Mouse (Mus musculus): Measurements from ENCODE around the gene Akap7. TPM values are rescaled to one million over a fixed set of nuclear protein-coding genes. Genes with fewer than 3 reads are reported as not detected.

Gene Akap7
- polyA plus RNA-seq, 1 experiment = not detected

DNA sequence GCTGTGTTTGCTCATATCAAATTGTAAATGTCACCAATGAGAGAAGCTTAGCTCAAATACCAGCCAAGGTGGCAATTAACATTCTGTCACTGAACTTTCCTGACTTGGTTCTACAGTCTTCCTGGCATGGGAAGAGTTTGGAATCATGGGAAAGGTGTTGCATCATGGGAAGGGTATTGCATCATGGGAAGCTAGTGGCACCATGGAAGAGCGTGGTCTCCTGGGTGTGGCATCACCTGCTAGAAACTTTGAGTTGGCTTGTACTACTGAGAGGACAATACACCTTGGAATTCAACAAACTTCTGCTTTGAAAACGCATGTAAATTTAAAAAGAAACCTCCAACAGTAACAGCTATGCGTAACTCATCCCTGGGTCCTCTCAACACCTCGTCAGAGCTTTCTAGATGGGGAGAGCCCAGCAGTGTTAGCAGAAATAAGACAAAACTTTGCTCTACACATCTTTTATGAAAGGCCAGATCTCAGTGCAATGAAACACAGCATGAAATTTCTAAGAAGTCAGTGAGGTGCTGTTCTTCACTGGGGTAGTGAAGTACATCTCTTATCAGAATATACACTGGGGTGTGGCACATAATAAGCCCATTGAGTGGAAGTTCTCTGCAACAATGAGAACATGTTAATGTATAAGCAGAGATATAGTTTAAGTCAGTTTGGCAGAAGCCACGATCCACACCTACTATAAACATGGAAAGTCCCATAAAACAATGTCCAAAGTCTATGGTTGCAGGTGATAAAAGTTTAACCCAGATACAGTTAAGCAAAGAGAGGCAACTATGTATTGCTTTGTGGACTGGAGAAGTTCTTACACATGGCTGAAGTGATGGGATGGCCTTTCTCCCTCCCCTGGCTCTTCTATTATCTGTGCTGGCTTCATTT, 115.2 kb downstream of the Akap7 start:
- no peak for TF ChIP-seq GATA1 (IDR thresholded peaks at IDR 0.05; ENCODE audit: low read length)

DNA sequence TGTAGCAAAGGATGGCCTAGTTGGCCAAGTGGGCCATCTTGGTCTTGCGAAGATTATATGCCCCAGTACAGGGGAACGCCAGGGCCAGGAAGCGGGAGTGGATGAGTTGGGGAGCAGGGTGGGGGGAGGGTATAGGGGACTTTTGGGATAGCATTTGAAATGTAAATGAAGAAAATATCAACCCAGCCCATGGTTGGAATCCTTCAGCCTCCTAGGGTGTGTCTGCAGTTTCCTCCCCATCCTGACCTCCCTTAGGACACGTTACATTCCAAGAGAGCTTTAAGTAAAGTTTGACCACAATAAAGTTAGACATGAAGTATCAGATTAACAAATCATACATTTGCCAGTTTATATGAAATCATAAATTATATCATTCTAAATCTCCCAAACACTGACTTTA, 116.5 kb downstream of the Akap7 start:
- no peak for TF ChIP-seq GATA1 (IDR thresholded peaks at IDR 0.05; ENCODE audit: low read length)

DNA sequence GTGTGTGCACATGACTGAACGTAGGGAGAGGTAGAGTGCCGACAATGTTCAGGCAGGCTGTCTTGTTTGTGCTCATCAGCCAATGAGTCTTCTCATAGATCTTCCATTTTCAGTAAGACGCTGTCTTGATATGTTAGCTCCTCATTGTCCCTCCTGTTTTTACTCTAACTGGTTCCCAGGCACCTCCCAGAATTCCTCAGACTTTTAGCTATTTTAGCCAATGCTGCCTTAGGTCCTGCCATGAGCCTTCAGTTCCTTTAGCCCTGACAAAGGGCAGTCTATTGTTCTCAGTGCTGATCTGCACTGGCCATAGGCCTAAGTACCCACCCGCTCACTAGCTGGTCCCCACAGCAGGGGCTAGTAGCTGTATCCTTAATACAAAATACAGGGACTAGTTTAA, 122.0 kb downstream of the Akap7 start:
- TF ChIP-seq GATA1 (IDR thresholded peaks at IDR 0.05; ENCODE audit: low read length) = no peak

DNA sequence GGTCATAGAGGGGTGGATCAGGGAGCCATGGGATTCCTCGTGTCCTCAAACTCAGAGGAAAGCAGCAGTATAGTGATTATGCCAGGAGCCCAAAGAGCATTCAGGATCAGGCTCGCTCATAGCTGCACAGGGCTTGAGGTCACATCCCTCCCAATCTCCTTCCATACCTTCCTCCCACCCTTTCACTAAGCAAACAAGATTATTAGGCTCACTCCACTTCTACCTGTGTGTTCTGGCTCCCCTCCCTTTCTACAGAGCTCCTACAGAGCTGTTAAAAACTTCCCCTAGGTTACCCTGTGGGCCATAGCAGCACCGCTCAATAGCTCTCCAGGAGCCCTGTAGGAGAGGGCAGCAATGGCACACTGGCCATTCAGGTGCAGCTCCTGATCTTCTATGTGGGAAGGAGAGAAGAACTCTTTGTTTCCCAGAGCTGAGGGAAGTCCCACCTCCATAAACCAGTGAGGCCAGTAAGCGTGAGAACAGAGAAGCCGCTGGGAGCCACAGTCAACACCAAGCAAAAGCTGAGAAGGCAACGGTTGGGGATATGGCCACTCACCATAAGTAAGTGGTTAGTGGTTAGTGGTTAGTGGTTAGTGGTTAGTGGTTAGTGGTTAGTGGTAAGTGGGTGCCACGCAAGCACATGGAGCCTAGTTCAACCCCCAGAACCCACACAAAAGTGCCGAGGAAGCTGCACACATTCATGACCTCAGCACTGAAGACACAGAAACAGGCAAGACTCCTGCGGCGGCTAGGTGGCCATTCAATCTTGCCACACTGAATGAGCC, 122.7 kb downstream of the Akap7 start:
- TF ChIP-seq GATA1 (IDR thresholded peaks at IDR 0.05; ENCODE audit: low read length) = no peak

DNA sequence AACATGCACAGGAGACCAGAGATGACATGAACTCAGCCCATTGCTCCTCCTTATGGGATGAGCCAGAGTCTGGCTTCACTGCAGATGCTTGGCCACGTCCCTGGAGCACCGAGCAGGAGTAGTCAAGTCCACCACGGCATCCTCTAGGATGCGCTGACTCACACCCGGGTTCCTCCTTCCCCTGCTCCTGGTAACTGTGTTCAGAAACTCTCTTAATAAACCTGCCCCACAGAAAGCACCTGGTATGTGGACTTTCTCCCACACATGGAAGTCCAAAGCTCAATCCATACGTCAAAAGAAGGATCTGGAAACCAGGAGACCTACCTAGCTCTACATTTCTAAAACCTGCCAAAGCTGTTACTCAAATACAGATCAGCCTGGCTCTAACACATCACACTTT, 124.4 kb downstream of the Akap7 start:
- TF ChIP-seq GATA1 (IDR thresholded peaks at IDR 0.05; ENCODE audit: low read length) = no peak

DNA sequence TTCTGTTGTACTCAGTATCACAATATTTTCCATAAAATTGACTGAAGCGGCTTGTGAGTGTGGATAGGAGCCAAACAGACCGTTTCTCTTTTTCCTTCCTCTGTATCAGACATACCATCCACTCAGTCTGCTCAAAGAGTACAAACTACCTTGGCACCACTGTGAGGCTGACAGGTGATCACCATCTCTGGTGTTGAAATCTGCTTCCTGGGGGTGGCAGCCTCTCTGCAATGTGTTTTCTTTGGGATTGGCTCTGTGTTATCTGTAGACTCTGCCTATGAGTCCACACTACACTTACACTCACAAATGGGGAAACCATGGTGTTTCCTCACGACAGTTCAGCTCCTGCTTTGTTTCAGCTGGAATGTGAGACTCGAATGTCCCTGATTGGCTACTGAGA, 128.6 kb downstream of the Akap7 start:
- TF ChIP-seq GATA1 (IDR thresholded peaks at IDR 0.05; ENCODE audit: low read length) = no peak

DNA sequence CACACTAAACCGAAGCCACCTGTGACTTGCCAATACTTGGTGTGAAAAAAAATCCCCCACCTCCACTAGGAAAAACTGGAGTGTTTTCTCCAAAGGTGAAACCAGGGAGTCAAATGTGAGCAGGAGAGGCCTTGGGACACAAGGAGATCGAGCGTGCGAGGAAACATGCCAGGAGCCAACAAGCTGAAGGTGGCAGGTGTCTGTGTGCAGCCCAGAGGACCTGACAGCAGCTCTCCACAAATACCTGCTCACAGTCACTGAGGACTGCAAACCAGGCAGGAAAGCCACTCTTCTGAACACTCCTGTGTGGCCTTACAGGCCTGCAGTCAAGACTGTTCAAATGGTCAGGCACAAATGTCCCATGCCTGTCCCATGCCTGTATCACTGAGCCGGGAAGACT, 130.4 kb downstream of the Akap7 start:
- TF ChIP-seq GATA1 (IDR thresholded peaks at IDR 0.05; ENCODE audit: low read length) = no peak

DNA sequence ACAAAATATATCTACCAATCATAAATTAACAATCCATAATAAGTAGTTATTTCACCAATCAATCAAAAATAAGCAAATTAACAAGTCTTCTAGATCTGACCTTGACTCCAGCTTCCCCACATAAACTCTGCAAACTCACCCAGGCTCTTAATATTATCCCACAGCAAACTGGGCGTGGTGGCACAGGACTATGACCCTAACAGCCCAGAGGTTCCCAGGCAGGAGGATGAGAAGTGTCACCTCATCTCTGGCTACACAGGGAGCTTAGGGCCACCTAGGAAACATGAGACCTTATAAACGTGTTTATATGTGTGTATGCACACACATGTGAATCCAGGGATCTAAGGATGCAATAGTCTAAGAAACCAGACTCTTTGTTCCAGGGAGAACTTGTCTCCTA, 132.8 kb downstream of the Akap7 start:
- no peak for TF ChIP-seq GATA1 (IDR thresholded peaks at IDR 0.05; ENCODE audit: low read length)

DNA sequence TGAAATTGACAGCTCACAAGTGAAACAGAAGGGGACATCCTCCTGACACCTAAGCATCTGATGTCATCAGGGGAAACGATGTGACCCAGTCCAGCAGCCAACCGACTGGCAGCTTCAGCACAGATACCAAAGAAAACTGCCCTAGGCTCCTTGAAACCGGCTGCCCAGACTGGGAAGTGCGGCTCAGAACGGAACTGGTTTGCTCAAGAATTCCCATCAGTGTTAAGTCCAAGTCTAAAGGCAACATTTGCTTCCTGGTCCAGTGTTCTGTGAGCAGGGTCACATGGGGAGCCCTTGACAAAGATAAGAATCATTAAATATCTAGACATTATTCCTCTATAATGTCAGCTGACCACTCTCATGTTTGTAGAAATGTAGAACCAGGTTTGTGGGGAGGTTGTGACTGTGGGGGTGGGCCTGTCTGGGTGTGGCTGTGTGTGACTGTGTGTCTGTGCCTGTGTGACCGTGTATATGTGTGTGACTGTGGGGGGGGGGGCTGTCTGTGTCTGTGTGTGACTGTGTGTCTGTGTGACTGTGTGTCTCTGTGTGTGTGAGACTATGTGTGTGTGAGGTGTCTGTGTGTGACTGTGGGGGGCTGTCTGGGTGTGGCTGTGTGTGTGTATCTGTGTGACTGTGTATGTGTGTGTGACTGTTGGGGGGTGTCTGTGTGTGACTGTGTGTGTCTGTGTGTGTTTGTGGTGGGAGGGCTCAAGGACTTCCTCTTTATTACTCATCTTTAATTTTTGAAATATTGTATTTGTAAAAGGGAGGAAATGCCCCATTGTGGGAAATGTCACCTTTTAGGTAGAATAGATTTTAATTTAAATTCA, 140.1 kb downstream of the Akap7 start:
- no peak for TF ChIP-seq GATA1 (IDR thresholded peaks at IDR 0.05; ENCODE audit: low read length)

DNA sequence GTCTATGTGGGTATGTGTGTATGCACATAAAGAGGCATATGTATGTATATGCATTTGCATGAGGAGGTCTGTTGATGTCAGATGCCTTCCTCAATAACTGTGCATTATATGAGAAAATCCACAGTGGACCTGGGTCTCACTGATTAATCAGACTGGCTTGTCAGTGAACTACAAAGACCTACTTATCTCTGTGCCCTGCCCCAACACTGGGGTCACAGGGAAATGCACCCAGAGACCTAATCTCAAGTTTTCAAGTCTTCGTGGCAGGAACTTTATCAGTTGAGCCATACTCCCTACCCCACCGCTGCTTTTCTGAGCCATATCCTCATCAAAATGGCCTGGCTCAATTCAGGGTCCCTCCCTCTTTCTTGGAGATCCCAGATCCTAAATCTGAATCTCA, 146.0 kb downstream of the Akap7 start:
- TF ChIP-seq GATA1 (IDR thresholded peaks at IDR 0.05; ENCODE audit: low read length) = peak; percentile 89

DNA sequence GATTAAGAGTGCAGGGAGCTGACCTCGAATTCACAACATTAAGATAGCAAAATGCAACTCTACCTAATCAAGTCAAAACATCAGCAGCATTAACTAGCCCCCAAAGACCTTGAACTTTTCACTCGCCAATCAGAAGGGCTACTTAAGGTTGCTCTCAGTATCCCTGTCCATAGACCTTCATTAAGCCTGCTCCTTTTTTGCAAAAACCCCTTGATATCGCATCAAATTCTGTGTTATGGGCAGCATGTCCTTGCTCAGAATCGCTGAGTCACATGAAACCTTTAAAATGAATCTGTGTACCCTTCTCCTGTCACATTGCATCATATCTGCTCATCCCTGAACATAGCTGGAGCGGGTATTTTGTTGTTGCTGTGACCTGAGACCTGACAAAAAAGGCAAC, 149.0 kb downstream of the Akap7 start:
- TF ChIP-seq GATA1 (IDR thresholded peaks at IDR 0.05; ENCODE audit: low read length) = no peak

DNA sequence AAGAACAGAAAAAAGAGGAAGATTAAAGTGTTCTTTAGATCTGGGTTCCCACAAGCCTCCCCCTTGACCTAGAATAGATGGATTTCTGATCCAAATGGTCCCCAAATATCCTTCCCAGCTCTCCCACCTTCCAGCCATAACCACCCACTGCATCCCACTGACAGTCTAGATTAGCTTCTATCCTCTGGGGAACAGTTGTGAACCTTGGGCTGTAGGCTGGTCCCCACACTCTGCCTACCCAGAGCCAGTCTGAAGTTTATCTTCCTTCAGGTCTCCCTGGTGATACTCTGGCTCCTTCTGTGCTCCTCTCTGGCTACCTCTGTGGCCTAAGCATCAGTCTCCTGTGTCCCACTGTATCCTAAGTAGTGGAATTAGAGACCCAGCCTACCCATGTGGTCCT, 150.3 kb downstream of the Akap7 start:
- TF ChIP-seq GATA1 (IDR thresholded peaks at IDR 0.05; ENCODE audit: low read length) = no peak

DNA sequence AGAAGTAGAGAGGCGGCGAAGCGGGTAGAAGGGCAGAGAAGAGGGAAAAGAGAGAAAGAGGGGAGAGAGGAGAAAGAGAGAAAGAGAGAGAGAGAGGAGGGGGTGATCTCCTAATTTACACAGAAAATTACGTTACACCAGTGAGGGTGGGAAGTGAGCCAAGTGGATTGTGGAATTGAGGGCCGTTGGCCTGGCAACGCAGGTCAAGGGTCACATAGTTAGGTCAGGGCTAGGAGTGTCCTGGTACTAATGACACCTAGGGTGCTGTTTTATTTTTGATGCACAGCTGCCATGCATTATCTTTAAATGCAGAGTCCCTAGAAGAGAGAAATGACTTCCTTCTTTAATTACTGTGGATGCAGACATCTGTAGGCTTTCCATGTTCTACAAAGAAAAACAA, 153.4 kb downstream of the Akap7 start:
- no peak for TF ChIP-seq GATA1 (IDR thresholded peaks at IDR 0.05; ENCODE audit: low read length)

DNA sequence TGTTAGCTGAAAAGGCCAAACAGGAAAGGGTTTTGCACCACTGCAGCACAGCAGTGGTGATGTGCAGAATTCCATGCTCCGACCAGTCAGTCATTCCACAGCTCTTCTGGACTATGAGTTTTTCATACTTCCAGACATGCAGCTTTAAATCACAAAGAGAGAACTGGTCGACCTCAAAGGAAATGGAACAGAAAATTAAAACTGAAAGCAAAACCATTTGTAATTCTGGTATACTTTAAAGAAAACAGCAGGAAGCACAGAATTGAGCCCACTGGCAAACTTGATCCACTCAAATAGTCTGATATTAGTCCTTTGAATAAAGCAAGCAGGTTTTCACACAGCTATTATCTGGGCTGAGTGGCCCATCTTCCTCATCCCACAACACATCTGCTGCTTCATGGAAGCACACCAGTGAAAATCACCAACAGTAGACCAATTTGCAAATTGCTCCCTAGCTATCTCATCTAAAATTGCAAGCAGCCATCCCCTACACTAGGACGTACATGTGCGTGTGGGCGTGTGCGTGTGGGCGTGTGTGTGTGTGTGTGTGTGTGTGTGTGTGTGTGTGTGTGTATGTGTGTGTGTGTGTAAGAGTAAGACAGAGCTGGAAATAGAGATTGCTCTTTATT, 156.4 kb downstream of the Akap7 start:
- TF ChIP-seq GATA1 (IDR thresholded peaks at IDR 0.05; ENCODE audit: low read length) = no peak

DNA sequence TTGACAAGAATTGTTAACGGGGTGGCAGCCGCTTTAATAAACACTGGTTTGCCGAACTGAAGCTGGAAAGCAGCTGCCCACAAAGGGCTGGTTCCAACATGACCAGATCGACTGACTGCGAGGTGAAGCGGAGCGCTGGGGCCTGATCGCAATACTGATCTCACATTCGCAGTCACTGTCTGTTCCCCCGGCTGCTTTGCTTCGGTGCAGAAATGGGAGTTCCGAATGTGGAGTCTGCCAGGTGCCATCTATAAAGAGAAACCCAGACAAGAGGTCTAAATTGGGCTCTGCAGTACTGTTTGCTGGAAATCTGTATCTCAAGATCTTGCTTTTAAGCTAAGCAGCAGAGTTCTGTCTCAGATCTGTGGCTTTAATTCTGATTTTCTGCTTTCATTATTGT, 161.8 kb downstream of the Akap7 start:
- TF ChIP-seq GATA1 (IDR thresholded peaks at IDR 0.05; ENCODE audit: low read length) = no peak

Measured in G1E-ER4 (cell line).